Mouse (Mus musculus) A20 (cell line): ENCODE measurements around the gene Pacsin2.
A peak's percentile ranks its signal among the peaks of the same experiment; 100 is the strongest.
"Not testable (repeated sequence)": the region's sequence is repeated elsewhere in the genome, so short reads cannot be mapped to it uniquely, and the experiment has no call there.

Experiments
- DNase-seq: peaks from one replicate; pipeline ENCODE4 v3.0.0-alpha.2; 2011; ENCODE audit warnings: low read depth, low spot score

Pacsin2 gene

DNA sequence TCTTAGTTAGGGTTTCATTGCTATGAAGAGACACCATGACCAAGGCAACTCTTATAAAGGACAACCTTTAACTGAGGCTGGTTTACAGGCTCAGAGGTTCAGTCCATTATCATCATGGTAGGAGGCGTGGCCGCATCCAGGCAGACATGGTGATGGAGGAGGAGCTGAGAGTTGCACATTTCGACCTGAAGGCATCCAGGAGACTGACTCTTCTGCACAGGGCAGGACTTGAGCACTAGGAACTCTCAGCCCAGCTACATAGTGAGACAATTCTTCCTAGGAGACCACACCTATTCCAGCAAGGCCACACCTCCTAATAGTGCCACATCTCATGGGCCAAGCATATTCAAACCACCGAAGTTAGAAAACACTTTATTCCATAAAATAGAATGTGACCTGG, 15.4 kb upstream of the Pacsin2 start:
- no peak for DNase-seq

DNA sequence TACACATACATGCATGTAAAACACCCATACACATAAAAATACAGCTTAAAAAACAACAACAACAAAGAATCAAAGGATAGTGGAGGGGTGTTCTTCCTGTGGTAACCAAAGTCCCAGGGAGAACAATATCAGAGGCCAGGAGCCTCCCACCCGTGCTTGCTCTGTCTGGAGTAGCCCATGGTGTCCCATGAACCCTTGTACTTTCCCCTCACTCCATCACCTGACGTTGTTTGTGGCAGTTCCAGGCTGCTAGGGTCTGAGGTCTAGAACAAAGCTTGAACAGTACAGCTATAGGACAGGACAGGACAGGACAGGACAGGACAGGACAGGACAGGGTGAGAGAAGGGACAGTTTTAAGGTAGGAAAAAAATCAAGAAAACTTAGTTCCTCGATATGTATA, 13.7 kb upstream of the Pacsin2 start:
- DNase-seq, result no peak

DNA sequence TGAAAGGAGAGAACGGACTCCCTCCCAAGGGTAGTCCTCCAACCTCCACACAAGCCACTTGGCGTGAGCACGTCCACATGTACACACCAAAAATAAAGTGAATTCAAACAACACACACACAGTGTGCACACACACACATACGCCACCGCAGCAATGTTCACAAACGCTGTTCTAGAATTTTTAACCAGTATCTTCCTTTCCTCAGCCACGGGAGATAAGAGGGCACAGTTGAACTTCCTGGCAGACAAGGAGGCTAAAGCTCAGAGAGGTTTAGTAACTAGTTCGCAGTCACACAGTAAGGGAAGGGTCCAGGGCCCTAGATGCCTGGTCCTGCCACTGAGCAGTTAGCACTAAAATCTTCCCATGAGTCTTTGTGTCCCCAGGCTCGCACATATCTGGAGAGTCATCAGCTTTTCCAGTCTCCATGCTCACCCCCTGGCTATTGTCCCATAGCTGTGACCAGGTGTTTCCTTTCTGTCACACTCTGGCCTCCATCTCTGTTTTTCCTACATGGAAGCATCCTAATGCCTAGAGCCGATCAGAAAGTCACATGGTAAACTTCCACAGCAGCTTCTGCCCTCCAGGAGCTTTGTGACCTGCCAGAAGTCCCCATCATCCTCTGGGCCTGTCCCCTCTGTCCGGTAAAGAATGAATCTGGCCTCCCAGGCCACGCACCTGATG, 12.3 kb upstream of the Pacsin2 start:
- no peak for DNase-seq

DNA sequence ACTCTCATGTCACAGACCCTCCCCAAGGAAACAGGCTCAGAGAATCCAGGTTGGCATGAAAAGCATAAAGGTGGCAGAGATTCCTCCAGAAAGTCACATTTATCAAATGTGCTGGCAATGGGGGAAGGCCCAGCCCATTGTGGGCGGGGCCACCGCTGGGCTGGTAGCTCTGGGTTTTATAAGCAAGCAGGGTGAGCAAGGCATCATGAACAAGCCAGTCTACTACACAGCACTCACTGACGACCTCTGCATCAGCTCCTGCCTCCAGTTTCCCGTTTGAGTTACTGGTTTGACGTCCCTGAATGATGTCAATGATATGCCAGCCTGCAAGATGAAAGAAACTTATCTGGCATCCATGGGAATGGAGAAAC, 10.0 kb upstream of the Pacsin2 start:
- DNase-seq, result peak; percentile 59

DNA sequence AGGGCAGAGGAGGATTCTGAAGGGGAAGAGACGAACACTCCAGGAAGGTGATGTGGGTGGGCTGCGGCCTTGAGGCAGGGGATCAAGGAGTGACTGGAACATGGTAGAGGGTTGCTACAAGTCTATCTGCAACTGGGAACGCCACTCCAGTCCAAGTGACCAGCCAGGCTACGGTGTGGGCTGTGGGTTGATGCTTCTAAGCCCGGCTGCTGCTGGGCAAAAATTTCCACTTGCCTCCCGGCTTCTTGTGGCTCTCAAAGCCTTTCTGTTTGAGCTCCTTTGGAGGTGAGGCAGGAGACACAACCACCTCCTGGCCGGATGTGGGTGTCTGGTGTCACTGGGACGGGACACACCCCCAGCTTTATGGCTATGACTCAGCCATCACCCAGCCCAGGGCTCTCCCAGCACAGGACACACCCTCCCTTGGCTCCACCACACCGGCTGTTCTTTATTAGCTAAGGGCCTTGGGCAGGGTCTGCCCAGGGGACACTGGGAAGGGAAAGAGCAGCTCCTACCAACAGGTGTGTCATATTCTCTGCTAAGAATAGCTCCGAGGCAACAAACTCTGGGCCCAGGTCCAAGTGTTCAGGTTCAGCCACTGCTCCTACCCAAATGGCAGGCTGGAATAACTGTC, 9.5 kb upstream of the Pacsin2 start:
- peak; percentile 60 for DNase-seq

DNA sequence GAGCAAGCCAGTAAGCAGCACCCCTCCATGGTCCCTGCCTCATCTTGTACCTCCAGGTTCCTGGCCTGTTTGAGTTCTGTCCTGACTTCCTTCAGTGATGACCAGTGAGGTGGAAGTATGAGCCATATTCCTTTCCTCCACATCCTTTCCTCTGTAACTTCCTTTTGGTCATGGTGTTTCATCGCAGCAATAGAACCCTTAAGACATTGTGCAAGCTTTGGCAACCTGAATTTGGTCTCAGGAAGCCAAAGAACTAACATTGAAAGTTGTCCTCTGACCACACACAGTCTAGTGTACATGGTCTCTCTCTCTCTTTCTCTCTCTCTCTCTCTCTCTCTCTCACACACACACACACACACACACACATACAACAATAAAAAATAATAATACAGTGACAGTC, 8.8 kb upstream of the Pacsin2 start:
- no peak for DNase-seq

DNA sequence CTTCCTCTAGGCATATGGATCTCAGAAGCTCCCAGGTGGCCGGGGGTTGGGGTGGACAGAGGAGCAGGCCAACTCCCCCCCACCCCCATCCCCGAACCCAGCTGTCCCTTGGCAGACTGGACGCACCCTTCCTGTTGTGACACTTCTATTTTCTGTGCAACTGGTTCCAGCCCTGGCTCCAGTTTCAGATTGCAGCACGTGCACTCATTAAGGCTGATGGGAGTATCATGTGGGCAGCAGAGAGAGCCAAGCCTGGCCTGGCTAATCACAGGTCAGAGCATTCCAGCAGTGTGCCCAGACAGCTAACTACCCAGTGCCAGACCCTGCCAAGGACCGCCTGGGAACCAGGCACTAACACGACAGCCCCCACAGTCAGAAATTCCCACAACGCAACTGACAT, 7.1 kb upstream of the Pacsin2 start:
- no peak for DNase-seq

DNA sequence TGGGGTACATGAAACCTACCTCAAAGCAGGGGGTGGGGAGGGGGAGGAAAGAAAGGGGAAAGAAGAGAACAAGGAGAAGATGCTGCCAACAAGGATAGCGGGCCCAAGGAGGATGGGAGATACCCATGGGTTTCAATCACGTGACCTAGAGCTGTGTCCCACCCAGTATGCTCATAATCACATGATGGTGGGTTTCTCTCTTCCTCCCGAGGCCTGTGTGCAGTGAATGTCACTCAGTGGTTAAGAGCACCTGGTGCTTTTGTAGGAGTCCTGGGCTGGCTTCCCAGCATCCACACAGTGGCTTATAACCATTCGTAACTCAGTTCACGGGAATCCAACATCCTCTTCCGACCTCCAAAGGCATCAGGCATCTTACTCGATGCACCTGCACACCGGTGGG, 6.0 kb upstream of the Pacsin2 start:
- no peak for DNase-seq

DNA sequence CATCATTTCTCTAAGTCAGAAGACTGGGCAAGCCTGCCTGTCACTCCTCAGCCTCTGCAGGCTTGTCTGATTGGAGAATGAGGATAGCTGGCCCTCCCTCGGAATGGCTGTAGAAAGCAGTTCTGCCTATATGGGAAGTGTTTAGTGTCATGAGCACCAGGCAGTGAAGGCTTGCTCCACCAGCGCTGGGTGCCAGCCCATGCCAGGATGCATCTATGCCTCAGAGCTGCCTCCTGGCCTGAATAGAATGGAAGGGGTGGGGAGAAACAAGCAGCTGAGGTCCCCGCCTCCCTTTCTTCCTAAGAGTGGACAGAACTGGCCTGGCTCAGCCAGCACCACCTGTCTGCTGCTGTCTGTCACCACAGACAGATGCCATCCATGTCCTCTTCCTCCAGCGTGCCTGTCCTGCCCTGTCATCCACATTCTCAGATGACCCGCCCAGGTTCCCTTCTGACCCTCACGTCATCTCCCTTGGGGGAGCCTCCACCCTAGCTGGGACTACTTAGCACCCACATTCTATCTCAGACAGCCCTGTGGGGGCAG, 4.9 kb upstream of the Pacsin2 start:
- no peak for DNase-seq

DNA sequence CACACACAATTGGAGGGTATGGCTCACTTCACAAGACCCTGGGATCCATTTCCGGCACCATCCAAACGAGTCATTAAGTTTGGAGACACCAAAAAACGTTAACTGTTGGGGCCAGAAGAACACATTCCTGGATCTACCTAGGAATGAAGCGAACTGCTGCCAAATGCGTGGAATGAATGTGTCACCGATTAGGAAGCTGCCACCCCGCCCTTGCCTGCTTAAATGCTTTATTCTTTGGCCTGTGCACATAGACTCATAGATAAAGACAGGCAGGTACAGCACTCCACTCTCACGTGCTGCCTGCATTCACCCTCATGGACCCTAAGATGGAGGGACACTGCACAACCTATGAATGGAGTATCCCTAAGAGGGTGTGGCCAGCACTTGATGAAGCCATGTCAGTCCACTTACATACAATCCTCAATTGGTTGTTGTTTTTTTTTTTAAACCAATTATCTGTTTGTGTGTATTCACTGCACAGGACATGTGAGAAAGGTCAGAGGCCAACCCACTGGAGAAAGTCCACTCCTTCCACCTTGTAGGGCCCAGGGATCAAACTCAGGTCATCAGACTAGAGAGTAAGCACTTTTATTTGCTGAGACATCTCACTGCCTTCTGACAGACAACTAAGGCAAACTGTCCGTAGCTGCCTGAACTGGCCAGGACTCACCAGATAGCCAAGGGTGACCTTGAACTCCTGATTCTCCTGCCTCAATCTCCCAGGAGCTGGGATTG, 3.0 kb upstream of the Pacsin2 start:
- DNase-seq, result no peak

DNA sequence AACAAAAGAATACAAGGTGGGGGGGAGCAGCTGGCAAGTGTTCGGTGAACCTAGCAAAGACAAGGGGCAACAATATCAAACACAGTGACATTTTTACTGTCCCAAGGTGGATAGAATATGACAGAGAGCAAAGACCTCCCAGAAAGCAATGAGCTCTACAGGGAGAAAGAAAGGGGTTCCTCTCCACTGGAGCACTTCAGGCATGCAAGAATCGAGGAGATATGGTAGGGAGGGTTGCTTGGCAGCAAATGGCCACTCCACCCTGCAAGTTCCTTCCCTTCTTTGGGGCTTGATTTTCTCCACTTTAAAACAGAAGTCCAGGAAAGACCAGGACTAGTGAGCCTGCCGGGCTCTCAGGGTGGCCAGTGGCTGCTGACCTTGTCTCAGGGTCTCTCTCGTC, 1.9 kb upstream of the Pacsin2 start:
- DNase-seq, result no peak

DNA sequence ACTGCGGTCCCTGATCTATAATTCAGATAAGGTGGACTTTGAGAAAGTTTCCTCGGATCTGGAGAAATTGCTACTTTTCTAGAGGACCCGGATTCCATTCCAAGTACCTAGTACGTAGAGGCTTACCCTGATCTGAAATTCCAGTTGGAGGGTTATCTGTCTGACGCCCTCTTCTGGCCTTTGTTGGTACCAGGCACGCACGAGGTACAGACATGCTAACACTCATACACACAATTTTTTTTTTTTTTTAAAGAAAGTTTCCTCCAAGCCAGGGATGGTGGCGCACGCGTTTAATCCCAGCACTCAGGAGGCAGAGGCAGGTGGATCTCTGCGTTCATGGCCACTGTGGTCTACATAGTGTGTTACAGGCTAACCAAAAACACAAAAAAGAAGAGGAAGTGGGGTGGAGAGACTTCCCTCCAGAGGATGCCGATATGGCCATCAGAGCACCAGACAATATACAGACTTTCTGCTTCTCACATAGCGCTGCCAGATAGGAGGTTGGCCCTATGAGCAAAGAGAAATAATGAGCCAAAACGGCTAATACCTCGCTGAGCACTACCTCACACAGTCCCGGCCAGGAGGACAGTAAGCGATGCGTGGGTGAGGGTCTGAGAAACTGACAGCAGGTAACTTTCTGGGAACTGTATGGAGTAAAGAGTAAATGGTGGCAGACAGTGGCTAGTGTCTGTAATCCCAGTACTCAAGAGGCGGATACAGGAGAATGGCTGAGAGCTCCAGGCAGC, 672 bp upstream of the Pacsin2 start:
- DNase-seq, result no peak

DNA sequence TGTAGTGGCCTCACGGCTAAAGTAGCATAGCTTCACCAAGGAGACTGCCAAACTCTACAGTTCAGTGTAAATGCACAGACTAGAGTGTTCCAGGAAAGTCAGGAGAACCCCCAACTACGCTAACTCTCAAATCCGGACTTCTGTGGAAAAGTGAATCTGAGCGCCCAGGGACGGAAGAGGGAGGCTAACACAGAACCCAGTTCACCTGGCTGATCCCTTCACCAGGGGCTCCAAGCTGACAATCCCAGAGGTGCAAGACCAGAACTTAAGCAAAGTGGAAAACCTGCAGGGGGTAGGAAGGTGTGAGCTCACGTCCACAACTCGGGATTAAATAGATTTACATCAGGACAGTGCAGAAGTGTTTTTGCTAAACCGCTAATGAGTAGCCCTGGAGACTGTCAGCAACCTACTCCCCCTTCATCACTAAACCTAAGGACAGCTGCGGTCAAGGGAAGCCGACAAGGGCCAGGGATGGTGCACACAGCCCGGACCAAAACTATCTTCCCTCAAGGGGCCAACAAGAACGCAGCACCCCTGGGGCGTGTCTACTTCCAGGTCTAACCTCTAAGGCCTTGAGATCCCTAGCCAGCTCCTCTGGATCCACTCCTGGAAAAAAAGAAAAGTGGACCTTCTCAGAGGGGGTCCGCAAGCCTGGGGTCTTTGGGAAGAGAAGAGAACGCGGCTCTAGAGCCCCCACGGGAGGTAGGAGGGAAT, 880 bp downstream of the Pacsin2 start:
- no peak for DNase-seq

DNA sequence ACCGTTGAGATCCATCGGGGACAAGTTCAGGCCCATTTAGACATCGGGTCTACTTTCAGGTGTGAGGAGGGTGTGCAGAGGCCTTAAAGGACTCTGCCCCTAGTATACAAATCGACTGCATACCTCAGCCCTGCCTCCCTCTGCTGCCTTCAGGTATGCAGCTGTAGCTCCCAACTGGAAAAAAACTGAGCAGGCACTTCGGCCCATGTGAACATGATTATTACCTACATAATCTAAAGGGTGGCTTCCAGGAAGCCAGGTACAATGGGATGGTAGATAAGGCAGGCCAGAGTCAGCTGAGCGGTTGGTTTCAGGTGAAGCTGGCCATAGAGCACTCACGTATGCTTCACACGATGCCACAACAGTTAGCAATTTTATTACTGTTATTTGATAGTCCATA, 2.1 kb downstream of the Pacsin2 start:
- not testable (repeated sequence) for DNase-seq

DNA sequence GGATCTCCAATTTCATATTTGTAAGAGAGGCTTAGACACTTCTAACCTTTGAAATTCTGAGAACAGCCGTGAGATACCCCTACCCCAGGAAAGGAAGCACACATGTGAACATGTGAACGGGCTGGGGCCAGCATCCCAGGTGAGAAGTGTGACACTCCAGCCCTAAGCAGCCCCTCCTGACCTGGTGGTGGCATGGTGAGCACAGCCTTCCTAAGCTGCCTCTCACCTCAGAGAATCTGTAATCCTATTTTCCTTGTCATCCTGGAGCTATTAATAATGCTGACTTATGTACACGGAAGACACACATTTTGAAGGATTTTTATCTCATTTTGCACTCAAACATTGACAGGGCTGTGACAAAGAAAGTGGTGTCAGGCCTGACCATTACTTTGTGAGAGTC, 3.5 kb downstream of the Pacsin2 start:
- DNase-seq, result no peak

DNA sequence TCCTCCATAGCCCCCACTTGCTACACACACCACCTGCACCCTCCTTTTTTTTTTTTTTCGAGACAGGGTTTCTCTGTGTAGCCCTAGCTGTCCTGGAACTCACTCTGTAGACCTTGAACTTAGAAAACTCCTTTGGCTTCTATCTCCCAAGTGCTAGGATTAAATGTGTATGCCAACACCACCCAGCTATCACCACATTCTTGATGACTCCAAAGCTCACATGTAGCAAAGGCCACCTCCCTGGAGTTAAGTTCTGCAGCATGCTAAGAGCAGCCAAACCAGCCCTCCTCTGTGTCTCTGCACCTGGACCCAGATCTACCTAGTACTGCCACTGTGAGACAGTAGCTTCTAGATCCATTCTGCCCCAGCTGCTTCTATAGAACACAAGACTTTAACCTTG, 6.9 kb downstream of the Pacsin2 start:
- DNase-seq, result no peak

DNA sequence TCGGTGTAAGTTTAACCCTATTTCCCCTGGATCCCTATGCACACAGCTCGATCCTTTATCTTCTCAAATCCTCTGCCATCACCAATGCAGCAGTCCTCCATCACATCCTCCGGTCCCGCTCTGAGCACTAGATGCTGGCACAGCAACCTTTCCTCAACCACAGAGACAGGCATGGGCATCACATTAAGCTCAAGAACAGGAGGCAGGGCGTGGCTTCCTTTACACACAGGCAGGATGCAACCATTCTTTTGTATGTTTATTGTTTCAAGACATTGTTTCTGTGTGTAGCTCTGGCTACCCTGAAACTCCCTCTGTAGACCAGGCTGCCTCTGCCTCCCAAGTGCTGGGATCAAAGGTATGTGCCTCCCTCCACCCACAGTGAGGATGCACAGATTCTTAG, 8.8 kb downstream of the Pacsin2 start:
- no peak for DNase-seq

DNA sequence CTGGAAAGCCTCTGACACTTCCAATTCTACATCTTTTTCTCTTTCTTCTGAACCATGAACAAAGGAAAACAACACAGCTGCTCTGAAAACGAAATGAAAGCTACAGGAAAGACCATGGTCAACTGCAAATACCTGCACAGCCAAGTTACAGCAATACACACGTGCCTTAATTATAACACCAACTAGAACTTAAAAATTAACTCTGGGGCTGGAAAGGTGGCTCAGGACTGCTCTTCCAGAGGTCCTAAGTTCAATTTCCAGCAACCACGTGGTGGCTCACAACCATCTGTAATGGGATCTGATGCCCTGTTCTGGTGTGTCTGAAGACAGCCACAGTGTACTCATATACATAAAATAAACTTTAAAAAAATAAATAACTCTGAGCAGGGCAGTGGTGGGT, 9.4 kb downstream of the Pacsin2 start:
- DNase-seq, result no peak

DNA sequence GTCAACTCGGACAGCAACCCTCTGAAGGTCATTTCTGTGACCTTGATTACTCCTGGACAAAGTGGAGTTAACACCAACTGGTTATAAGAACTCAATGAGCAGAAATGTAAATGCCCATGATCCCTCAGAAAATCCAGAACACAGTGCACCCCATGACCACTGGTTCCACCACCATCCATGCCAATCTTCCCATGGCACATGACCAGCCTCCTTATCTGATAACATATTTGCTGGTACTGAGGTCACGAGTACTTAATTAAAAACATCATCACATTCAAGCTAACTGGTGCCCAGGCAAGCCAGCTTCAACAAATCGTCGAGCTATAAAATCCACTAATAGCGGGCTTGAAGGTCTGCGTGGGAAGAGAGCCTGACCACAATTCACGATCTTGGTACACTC, 10.0 kb downstream of the Pacsin2 start:
- DNase-seq, result no peak

DNA sequence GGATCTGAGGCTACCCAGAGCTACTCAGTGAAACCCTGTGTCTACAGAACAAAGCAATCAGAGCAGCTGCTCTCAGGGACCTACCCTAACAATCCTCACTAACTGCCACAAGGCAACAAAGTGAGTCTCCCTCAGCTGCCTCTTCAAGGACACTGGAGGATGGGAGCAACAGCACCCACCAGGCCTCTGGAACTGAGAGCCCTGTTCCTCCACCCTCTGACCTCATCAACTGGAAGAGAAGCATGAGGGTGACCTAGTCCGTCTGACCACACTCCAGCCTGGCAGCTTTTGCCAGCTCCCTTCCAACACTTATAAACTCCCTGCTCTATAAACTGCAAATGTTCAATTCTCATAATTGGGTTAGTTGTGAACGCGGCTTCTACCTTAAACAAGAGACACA, 10.5 kb downstream of the Pacsin2 start:
- no peak for DNase-seq

DNA sequence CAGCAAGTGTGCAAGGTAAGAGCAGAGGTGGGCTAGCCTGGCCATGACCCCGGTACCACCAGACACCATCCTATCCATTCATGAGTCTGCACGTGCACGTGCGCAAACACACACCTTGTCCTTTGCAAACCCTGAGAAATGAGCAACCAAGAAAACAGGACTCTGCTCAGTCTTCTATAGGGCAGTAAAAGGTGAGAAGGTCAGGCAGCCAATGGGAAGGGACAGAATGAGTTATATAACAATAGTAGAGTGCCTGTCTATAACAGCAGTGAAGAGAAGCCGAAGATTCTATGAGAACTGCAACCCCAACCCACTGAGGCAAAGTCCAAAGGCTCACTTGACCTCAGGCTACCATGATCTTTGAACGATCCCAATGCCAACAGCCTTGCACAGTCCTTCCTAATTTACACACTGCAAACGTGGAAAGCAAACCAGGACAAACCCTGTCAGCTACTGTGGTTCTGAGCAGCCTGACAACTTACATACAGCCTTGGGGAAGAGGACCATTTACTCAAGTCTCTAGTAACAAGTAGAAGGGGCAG, 12.1 kb downstream of the Pacsin2 start:
- DNase-seq, result no peak
